Mouse (Mus musculus) adrenal gland, postnatal 25 days (tissue): ENCODE measurements at regions not wholly inside any gene's neighbourhood (a gene's known extent, or its start where the extent isn't known, plus 50 kb on each side); places are given as distances from the start of the nearest gene placed in this dataset.

ENCODE experiments used
- DNase-seq: peaks from one replicate; pipeline ENCODE4 v3.0.0; 2021; ENCODE audit warnings: mixed read lengths

GRCm38 (mm10) chr10:25857954-25858616 is 220.0 kb upstream of the Gm9767 start:
- no peak for DNase-seq

GRCm38 (mm10) chr10:25844348-25844747 is 233.7 kb upstream of the Gm9767 start:
- DNase-seq: no peak

GRCm38 (mm10) chr10:25829275-25829674 is 248.8 kb upstream of the Gm9767 start:
- no peak for DNase-seq

GRCm38 (mm10) chr10:25804223-25804622 is 268.2 kb upstream of the Smlr1 start:
- DNase-seq: no peak

GRCm38 (mm10) chr10:25801499-25801898 is 265.4 kb upstream of the Smlr1 start:
- no peak for DNase-seq

- no peak for DNase-seq
These were observed 262.8 kb upstream of the Smlr1 start for GRCm38 (mm10) chr10:25798881-25799280.

GRCm38 (mm10) chr10:25790363-25790821 is 254.3 kb upstream of the Smlr1 start:
- no peak for DNase-seq

- DNase-seq: no peak
These were observed 252.6 kb upstream of the Smlr1 start for GRCm38 (mm10) chr10:25788660-25789059.

GRCm38 (mm10) chr10:25788004-25788403 is 251.9 kb upstream of the Smlr1 start:
- peak; percentile 32 for DNase-seq

GRCm38 (mm10) chr10:25783861-25784260 is 247.8 kb upstream of the Smlr1 start:
- no peak for DNase-seq

GRCm38 (mm10) chr10:25779476-25779875 is 243.4 kb upstream of the Smlr1 start:
- DNase-seq: no peak

- DNase-seq: no peak
These were observed 241.7 kb upstream of the Smlr1 start for GRCm38 (mm10) chr10:25777717-25778116.

GRCm38 (mm10) chr10:25776697-25777096 is 240.6 kb upstream of the Smlr1 start:
- no peak for DNase-seq

- DNase-seq: no peak
These were observed 234.0 kb upstream of the Smlr1 start for GRCm38 (mm10) chr10:25770051-25770450.

GRCm38 (mm10) chr10:25768456-25768855 is 232.4 kb upstream of the Smlr1 start:
- DNase-seq: no peak

- no peak for DNase-seq
These were observed 218.2 kb upstream of the Smlr1 start for GRCm38 (mm10) chr10:25754300-25754699.

GRCm38 (mm10) chr10:25742678-25743077 is 206.6 kb upstream of the Smlr1 start:
- no peak for DNase-seq

GRCm38 (mm10) chr10:25740956-25741355 is 204.9 kb upstream of the Smlr1 start:
- DNase-seq: no peak

GRCm38 (mm10) chr10:25730470-25730869 is 194.4 kb upstream of the Smlr1 start:
- DNase-seq: no peak

- DNase-seq: no peak
These were observed 187.9 kb upstream of the Smlr1 start for GRCm38 (mm10) chr10:25723966-25724365.

GRCm38 (mm10) chr10:25715747-25716146 is 179.7 kb upstream of the Smlr1 start:
- DNase-seq: no peak

GRCm38 (mm10) chr10:25714636-25715035 is 178.6 kb upstream of the Smlr1 start:
- DNase-seq: no peak

GRCm38 (mm10) chr10:25714041-25714440 is 178.0 kb upstream of the Smlr1 start:
- no peak for DNase-seq

- DNase-seq: no peak
These were observed 171.9 kb upstream of the Smlr1 start for GRCm38 (mm10) chr10:25707951-25708350.

- no peak for DNase-seq
These were observed 166.1 kb upstream of the Smlr1 start for GRCm38 (mm10) chr10:25702146-25702545.
